Mouse (Mus musculus) right cerebral cortex, postnatal 10 days (tissue): ENCODE measurements around the gene Pcif1.

Experiments used
- DNase-seq, 2 experiments: peaks; one replicate each; pipeline ENCODE4 v3.0.0; 2021; ENCODE audit warnings: low spot score in 2 of 2

Pcif1 gene

DNA sequence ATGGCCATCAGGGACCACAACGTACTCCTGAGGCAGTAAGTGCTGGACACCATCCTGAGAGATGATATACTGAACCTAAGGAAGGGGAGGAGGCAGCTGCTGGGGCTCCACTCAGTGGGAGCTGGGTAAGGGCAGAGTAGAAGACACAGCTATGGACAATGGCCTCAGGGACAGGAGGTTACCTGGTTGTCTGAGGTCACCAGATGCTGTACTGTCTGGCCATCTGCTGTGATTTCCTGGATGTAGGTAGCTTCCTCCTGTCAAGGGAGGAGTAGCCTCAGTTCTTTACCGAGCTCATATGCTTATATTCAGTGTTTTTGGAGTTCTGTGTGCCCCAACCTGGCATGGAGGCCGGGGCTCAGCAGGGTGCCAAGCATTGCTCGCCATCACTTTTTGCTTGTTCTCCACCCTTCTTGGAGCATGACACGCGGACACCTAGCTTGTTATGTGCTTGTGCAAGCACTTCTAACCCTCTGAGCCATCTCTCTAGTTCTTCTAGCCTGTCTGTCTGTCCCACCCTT is 13.7 kb downstream of the Pcif1 start:
- DNase-seq = no peak

DNA sequence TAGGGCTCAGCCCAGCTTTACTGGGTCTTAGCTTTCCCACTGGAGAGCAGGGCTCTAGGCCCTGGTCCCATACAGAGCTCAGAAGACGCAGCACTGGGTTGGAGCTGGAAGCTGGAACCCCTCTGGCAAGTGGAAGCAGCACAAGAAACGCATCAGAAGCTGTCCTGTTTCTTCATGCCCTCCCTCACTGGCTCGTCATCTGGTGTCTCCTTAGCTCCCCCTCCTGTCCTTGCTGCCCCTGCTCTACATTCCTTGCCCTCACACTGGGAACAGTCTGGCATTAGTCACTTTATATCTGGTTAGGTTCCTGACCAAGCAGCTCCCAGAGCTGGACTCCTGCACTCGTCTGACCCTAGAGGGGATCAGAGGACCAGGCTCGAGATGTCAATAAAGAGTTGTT is 14.9 kb downstream of the Pcif1 start:
- no peak for DNase-seq

DNA sequence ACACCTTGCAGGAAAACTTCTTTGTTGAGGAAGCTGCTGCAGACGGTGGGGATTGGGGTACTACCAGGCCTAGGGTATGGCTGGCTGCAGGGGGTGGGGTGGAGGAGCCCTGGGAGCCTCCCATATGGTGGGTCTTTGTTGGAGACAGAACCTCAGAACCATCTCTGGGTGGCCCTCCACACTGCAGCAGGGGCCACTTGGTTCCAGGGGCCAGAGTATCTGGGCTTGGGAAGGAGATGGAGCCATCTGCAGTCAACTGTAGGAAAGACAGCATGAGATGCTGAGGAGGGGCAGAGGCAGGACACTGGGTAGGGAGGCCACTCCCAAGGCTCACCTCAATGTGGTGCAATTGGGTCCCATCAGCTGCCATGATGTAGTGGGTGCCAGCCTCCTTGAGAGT is 15.5 kb downstream of the Pcif1 start:
- DNase-seq = no peak

DNA sequence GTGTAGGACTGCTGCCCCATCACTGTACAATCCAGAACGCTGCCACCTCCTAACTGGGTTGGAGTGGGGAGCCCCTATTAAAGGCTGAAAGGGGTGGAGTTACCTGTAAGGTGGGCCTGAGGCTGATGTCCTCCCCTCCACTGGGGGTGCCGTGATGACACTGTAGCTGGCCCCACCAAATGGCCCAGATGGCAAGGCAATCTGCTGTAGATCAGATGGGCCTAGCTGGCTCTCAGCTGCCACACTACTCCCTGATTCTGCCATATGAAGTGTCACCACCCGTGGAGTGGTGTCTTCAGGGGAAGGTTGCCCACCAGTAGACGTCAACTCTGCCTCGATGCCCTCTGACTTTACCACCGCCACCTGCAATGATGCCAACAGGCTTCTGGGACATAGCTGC is 16.8 kb downstream of the Pcif1 start:
- DNase-seq = no peak

DNA sequence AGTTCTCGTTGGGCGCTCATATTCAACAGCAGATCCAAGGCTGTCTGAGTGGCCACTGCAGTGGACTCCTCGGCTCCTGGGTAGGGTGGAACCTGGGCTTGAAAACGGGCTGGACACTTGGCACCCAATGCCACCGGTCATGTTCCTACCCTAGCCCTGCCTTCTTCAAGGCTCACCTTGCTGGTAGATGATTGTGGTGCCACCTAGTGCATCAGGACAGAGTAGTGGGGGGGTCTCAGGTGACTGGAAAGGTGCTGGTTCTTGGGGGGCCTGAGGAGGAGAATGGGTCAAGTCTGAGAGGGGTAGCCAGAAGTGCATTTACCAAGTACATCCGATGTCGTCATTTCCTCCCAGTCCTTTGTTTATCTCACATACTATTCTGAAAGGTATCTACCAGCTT is 18.9 kb downstream of the Pcif1 start:
- DNase-seq = no peak

DNA sequence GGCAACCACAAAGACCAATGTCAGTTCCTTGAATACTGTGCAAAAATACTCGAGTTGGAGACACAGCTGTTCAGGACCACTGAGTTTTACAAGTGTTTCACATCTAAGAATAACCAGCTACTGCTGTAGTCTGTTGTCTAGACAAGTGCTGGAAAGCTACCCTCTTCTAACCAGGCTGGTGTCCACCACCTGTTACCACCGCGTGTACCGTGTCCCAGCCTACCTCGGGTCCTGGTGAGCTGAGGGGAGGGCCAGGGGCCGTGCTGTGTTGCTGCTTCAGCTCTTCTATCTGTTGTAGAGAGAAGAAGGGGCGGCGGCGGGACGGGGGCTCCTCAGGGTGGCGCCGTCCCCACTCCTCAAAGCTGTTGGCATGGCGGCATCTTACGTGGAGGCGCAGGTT is 19.9 kb downstream of the Pcif1 start:
- no peak for DNase-seq

DNA sequence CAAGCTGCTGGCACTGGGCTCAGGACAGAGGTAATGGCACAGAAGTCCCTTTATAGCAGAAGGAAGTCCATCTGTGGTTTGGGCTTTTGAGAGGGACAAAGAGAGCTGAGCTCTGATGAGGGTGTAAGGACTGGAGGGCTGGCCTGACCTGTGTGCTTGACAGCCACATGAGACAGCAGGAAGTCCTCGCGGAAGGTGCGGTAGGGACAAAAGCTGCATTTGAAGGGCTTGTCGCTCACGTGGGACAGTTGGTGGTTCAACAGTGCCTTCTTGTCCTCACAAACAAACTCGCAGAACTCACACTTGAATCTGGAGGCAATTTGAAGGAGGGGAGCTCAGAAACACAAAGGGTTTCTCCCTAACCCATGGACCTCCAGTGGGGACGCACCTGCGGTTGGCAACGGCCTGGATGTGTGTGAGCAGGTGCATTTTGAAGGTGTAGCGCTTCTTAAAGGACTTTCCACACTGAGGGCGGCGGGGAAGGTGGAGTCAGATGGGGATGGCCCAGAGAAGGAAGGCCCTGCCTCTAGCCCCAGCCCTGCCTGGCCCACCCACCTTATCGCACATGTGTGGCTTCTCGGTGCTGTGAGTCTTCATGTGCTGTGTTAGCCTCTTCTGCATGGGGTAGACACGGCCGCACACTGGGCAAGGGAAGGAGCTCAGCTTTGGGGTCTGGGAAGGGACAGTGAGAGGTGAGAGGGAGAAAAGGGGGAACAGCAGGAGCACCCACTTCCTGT is 20.8 kb downstream of the Pcif1 start:
- DNase-seq = no peak

DNA sequence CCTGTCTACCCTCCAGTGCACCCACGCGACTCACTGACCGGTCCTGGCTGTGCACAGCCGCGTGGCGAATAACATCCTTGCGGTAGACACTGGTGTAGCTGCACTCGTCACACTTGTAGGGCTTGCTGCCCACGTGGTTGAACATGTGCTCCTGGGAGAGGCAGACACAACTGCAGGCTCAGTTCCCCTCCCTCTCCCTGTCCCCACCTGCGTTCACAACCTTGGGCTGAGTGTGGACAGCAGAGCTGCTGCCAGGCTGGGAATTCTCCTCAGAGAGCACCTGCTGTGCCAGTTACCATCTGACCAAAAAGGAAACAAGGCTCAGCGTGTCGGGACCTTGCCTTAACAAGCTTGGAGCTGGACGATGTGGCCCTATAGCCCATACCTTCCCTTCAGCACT is 22.3 kb downstream of the Pcif1 start:
- no peak for DNase-seq

DNA sequence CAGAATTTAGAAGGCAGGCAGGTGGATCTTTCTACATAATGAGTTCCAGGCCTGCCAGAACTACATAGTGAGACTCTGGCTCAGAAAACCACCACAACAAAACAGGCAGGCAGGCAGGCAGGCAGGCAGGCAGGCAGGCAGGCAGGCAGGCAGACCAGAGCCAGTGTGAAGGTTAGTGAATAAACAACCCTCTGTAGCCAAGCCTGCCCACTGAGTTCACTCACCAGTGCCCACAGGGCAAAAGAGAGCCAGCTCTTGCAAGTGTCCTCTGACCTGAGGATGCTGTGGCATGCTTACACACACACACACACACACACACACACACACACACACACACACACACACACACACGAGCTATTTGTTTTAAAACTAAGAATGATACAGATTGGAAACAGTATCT is 24.4 kb downstream of the Pcif1 start:
- DNase-seq = no peak

DNA sequence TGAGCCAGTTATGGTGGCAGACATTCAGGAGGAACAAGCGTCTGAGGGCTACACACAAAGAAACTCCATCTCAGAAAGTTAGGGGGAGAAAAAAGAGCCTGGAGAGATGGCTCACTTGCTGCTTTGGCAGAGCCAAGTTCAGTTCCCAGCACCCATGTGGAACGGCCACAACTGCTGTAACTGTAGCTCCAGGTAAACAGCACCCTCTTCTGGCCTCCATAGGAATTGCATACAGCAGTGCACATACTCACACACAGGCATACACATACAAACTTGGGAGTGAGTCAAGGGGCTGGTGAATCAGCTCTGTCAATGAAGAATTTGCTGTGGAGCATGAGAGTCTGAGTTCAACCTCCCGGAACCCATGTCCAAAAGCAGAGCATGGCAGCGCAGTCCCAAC is 27.0 kb downstream of the Pcif1 start:
- DNase-seq = no peak

DNA sequence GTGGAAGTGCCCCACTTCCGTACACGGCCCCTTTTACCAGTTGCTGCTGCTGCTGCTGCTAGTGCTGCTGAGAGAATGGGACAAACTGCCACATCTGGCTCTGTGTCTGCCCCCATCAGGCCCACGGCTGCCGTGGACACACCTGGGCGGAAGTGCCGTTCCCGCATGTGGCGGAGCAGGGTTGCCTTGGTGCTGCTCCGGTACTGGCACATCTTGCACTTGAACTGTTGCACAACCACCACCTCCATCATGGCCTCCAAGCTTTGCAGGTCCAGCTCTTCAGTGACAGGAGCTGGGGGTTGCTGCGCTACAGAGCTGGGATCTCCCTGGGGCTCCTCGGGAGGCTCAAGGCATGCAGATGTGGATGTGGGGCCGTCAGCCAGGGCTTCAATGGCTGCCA is 28.4 kb downstream of the Pcif1 start:
- no peak for DNase-seq

DNA sequence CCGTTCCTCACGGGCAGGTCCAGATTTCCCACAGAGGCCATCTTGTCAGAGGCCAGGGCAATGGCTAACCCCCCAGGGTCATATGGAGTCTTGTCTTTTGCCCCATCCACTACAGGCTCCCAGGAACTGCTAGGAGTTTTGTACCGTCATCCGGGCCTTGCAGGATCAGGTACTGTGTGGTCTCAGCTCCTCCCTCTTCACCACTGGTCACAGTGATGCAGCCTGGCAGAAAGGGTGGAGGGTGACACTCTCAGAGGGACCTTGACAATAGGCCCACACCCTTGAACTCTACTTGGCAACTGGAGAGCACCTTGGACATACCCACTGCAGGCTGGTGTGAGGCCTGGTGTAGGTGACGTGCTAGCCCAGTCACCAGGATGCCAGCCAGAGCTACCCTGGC is 28.9 kb downstream of the Pcif1 start:
- no peak for DNase-seq

DNA sequence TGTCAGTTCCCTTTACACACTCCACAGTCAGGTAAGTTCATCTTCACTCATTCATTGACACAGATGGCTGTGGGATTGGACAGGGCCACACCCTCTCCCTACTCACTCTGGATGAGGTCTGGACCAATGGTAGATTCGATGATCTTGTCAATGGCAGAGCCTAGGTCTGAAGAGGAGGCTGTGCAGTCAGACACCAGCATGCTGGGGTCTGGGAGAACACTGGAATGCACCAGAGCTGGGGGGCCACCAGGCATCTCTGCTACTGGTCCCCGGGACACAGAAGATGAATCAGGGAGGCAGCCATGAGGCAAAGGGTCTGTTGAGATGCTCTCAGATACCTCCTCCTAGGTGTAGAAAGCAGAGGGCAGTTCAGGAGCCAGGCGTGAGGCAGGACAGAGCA is 30.0 kb downstream of the Pcif1 start:
- no peak for DNase-seq

DNA sequence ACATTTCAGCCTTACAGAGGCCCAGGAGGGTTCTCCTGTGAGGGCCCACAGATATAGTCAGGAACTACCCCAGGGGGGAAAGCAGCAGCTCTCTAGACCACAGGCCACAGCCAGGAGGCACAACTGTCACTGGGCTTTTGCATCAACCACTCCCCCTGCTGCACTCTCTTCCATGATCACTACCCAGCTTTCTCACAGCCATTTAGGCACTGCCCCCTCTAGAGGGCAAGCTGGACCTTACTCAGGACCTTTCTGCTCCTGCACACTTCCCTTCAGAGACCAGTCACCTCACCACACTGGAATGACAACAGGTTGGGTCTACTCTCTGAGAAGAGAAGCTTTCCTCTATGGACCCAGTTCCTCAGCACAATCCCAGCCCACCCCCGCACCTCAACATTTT is 30.4 kb downstream of the Pcif1 start:
- DNase-seq = no peak

DNA sequence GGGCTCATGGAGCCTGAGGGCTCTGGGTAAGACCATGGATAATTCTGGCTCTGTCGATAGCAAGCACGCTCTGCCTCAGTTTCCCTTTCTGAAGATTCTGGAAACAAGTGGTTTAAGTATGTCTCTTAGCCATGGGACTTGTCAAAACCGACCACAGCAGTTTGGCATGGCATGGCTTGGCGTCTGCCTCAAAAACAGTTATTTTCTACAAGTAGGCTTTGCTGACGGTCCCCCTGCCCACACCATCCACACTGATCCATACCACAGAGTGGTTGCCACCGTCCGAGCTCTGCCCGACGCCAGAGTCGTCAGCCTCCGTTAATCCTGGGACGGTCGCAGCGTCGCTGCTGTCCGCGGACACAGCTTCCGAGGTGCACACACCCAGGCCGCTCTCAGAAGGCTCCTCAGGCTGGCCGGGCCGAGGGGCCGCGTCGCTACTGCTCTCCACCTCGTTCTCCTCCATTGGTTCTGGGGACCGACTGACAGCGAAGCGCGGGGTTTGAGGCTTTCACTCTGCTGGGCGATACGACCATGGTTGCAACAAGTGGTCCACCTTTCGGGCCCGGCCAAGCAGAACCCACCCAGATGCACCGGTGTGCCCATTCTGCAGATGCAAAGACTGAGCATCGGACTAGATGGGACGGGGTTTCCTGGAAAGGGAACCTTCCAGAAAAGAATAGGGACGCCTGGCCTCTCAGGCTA is 31.4 kb downstream of the Pcif1 start:
- no peak for DNase-seq

DNA sequence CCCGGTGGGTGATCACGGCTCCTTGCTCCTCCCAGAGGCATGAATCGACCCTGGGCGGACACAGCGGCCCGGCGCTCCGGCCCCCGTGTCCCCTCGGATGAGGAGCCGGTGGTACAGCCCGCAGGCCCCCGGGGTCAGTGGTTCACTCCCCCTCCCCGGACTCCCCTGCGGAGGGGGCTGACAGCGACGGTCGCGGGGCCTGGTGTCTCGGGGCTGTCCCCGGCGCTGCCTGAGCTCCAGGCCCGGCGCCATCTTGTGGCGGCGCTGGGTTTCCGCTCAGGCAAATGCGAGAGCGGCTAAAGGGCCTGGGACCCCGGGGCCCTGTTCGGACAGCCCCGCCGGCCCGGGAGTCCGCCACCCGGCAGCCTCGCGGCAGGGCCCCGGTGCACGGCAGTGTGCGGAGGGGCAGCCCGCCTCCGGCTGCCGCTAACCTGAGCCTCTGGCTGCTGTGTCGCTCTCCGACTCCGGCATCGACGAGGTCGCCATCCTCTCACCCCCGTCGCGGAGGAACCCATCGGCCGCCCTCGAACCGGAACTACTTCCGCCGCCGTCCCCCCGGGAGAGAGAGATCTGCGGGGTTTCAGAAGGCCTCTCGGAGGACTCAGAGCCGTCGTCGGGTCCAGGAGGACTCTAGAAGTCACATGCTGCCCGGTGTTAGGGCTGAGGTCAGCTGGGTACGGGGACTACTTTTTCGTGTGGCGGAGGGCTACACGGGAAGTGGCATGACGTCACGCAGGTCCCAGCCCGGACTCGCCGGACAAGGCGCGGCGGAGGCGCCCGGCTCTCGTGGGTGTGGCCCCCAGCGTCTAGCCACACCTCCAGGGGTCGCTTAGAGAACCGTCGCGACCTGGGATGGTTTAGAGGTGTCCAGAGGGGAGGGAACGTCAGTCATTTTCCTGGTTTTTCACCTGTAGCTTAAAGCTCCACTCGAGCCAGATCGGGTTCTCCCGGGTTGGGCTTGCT is 32.3 kb downstream of the Pcif1 start, which contains the start of gene Zfp335:
Zfp335 (minus strand) TSS at position 672 of the 963 bp plus-strand sequence.
- DNase-seq = peak; percentile 95

DNA sequence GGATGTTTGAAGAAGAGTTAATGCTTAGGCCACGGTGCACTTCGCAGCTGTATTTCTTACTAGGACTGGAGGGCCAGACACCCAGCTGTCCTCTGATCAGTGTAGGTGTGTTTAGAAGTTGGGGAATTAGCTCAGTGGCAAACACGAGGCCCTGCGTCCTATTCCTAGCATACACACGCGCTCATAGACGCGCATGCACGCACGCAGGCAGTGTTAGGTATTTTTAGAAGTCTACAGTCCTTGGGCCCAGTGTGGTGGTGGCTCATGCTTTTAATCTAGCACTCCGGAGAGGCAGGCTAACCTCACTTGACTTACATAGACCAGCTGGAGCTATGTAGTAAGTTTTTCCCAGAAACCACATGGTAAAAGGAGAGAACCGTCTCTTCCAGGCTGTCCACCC is 33.0 kb downstream of the Pcif1 start:
- peak; percentile 69 to 88 for DNase-seq

DNA sequence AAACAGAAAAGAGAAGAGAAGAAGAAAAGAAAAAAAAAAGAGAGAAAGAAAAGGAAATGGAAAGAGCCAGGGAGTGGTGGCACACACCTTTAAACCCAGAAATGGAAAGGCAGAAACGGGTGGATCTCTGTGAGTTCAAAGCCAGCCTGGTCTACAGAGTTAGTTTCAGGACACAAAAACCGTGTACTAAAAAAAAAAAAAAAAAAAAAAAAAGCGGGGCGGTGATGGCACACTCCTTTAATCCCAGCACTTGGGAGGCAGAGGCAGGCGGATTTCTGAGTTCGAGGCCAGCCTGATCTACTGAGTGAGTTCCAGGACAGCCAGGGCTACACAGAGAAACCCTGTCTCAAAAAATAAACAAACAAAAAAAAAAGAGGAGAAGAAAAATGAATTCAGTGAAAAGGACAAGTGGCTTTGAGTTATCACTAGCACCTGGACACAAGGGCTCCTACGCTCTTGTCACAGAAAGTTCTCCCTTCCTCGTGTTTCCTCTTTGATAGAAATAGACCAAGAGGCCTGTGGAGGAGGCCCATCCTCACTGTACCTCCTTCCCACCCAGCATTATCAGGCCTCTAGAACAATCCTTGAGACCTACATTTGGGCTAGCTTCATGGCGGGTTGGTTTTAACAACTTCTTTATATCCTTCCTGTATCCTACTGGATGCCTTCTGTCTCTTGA is 33.8 kb downstream of the Pcif1 start:
- DNase-seq = no peak

DNA sequence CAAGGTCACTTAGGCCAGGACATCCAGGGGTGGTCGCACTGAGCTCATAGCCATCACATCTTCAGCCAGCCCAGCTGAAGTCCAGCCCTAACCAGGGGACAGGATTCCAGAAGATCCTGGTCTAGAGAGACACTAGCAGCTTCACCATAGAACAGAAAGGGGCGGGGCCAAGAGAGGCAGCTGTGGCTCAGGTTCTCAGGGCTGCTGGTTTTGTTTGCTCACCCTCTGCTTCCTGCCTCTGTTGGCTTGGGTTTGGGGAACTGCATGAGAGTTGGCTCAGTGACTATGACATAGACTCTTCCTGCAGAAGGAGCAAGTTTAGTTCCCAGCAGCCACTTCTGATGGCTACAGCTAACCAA is 34.3 kb downstream of the Pcif1 start:
- DNase-seq = no peak

DNA sequence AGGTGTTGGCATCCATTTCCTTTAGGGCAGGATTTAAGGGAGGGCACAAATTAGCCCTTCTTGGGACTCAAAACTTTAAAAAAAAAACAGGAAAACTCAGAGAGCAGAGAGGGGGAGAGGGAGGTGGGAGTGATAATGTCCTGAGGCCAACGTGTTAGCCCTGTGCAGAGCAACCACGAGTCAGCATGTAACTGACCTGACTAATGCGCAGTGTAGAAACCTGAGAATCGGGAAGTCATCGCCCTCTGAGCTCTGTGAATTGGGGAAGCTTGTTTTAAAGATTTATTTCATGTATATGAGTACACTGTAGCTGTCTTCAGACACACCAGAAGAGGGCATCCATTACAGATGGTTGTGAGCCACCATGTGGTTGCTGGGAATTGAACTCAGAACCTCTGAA is 37.7 kb downstream of the Pcif1 start:
- no peak for DNase-seq

DNA sequence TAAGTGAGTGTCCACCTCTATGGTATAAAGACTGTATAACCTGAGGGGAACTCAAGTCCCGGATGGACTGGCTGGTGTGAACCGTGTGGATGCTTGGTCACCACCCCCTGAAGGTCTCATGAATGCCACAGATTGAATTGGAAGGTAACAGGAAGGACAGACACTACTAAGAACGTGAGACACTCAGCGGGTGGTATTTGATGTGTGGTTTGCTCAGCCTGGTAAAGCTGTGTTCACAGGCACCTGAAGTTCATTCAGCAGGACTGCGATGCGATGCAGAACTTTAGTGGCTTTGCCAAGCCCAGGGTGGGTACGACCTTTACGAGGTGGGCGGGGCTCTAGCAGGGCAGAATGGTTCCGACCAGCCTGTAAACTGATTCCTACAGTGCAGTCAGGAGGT is 38.3 kb downstream of the Pcif1 start:
- no peak for DNase-seq

DNA sequence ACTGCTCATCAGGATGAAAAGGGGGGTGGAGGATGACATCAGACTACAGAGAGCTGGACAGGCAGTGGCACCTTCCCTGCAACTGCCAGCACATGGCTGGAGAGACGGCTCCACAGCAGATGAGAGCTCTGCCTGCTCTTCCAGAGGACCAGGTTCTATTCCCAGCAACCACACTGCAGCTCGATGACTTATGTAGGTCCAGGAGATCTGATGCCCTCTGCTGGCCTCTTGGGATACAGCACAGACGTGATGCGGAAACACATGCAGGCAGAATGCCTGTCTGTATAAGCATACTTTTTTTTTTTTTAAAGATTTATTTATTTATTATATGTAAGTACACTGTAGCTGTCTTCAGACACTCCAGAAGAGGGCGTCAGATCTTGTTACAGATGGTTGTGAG is 39.2 kb downstream of the Pcif1 start:
- DNase-seq = no peak
